Mouse (Mus musculus) frontal cortex, postnatal 36 days (tissue): ENCODE data around the gene Olfr490.

ENCODE experiments used
- DNase-seq, 2 experiments: peaks; one replicate each; pipeline ENCODE4 v3.0.0; 2022; ENCODE audit warnings: low spot score in 2 of 2

Gene Olfr490

DNA sequence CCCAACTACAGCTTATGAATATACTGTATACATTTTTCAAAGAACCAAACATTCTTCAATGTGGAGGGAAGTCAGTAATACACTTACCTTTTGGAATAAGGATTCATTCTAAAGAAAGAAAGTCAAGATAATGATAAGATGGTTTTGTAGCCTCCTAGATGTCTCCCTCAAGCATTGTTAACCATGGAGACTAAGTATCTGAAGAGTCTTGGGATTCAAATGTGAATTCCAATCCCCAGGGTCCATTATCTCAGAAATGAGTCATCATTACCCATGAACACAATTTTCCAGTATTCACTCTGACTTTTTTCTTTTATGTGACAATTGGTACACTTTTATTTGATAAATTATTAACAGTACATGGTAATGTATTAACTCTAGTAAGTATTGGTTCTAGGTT, at the start of gene Olfr490:
Olfr490 (minus strand) TSS at position 101 of the 400 bp plus-strand sequence.
- no peak for DNase-seq

DNA sequence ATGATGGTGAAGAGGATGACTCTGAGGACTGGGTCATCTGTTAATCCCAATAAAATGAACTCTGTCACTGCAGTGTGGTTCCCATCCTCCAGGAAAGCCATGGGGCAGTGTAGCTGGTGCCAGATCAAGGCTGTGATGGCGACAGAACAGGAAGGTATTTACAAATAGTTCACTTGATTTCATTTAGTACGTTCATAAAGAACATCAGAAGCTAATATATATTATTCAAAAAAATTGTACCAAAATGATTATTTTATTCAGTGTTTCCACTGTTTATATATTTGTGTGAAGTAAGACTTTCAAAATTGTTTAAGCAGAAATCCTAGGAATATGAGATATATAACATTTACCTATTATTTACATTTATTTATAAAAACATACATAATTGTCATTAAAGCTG, 34.8 kb upstream of the Olfr490 start, which contains the start of gene Olfr492:
Olfr492 (minus strand) TSS at position 101 of the 400 bp plus-strand sequence.
- no peak for DNase-seq

DNA sequence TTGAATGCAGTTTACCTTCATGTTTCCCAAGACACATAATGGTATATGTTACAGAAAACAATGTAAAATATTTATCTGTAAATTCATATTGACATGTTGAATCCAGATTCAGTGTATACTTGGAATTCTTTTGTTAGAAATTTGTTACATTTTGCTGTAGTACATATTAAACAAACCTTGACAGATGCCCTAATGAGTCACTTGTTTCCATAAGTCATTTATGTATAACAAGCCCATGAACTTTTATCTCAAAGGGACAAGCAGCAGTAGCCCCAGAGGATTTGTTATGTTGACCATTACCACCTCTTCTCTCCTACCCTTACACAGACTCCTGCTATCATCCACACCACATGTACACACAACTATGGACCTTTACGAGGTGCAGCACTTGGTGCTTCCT, 24.4 kb upstream of the Olfr490 start, which contains the start of gene Olfr491:
Olfr491 (plus strand) TSS at position 301 of the 400 bp plus-strand sequence.
- DNase-seq, result no peak

DNA sequence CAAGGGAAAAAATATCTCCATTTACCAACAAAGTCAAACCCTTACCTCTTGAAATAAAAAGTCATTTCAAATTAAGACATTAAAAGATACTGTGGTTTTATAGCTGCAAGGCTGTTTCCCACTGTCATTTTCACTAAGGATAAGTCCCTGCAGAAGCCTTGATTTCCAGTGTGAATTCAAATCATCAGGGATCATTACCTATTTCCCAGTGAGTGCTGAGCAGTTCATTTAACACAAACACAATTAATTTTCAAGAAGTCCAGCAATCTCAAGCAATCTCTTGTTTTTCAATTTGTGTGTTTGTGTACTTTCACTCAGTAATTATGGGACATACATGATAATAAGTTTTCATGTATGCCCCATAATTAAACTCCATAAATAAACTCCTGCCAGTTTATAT, 30.5 kb downstream of the Olfr490 start, which contains the start of gene Olfr488:
Olfr488 (minus strand) TSS at position 101 of the 400 bp plus-strand sequence.
- DNase-seq, result no peak
